25 mouse cellular contexts compared by ENCODE assay signal in genomic region chr4:117049485-117049884, GRCm38 (mm10). TPM values are rescaled to one million over a fixed set of nuclear protein-coding genes. Genes with fewer than 3 reads are reported as not detected.
DNase-seq lines count a peak whose midpoint lies in the region; ATAC-seq and TF ChIP-seq lines count a peak whose summit lies in the region.
"Had no signal": no experiment of that assay in that cellular context is flagged by ENCODE, and none has a peak within 500 bp of the region (broad histone marks: within the 10 kb centered on the region; RNA-seq: fewer than 3 reads in every experiment).

No protein-coding gene starts in this region.

- intact Hi-C loops in gastrocnemius, adult 2 months (cut with DNase I): no loop called here
- intact Hi-C loops in heart, postnatal 10 days (cut with DNase I): no loop called here

- no peaks in the 10 kb centered on the region for H3K9me3 ChIP-seq in heart, embryonic 15.5 days (replicated peaks)
- no peaks in the 10 kb centered on the region for H3K9me3 ChIP-seq in limb, embryonic 15.5 days
- no peaks in the 10 kb centered on the region for H3K9me3 ChIP-seq in limb, embryonic 10.5 days (replicated peaks)
- H3K9me3 ChIP-seq: embryonic facial prominence, embryonic 10.5 days; embryonic facial prominence, embryonic 13.5 days; forebrain, embryonic 12.5 days; forebrain, embryonic 15.5 days; heart, embryonic 13.5 days; hindbrain, embryonic 10.5 days; hindbrain, embryonic 13.5 days; intestine, embryonic 15.5 days had no signal

- H3K27me3 ChIP-seq in heart, embryonic 15.5 days: no peaks in the 10 kb centered on the region
- H3K27me3 ChIP-seq in limb, embryonic 15.5 days: no peaks in the 10 kb centered on the region
- no peaks in the 10 kb centered on the region for H3K27me3 ChIP-seq in limb, embryonic 10.5 days (ENCODE audit: low read depth, poor library complexity, severe bottlenecking)
- H3K27me3 ChIP-seq: embryonic facial prominence, embryonic 13.5 days; forebrain, embryonic 12.5 days; forebrain, embryonic 15.5 days; heart, embryonic 13.5 days; hindbrain, embryonic 13.5 days; intestine, embryonic 15.5 days had no signal

- TF ChIP-seq CTCF in gastrocnemius, adult 2 months (IDR thresholded peaks at IDR 0.05): no peak

- no peak overlapping the region for H3K4me3 ChIP-seq in gastrocnemius, adult 2 months
- H3K4me3 ChIP-seq in heart, embryonic 15.5 days: no peak overlapping the region
- H3K4me3 ChIP-seq in limb, embryonic 15.5 days: no peak overlapping the region
- no peak overlapping the region for H3K4me3 ChIP-seq in limb, embryonic 10.5 days
- H3K4me3 ChIP-seq: embryonic facial prominence, embryonic 10.5 days; embryonic facial prominence, embryonic 13.5 days; erythroblast, embryonic 14.5 days; forebrain, embryonic 12.5 days; forebrain, embryonic 15.5 days; heart, embryonic 13.5 days; hindbrain, embryonic 10.5 days; hindbrain, embryonic 13.5 days; intestine, embryonic 15.5 days had no signal

- no peak overlapping the region for H3K4me2 ChIP-seq in heart, embryonic 15.5 days
- H3K4me2 ChIP-seq in limb, embryonic 15.5 days: no peak overlapping the region
- H3K4me2 ChIP-seq: embryonic facial prominence, embryonic 13.5 days; forebrain, embryonic 12.5 days; forebrain, embryonic 15.5 days; heart, embryonic 13.5 days; hindbrain, embryonic 13.5 days; intestine, embryonic 15.5 days had no signal

- 100% methylated on average over 1 of the region's 1 CpGs for WGBS in heart, embryonic 15.5 days
- WGBS in limb, embryonic 15.5 days: 95% methylated on average over 1 of the region's 1 CpGs
- 95% methylated on average over 1 of the region's 1 CpGs for WGBS in limb, embryonic 10.5 days

- peak overlapping the region; percentile 73; the same call in 1 of the 2 replicates for H3K27ac ChIP-seq in gastrocnemius, adult 2 months
- H3K27ac ChIP-seq in heart, embryonic 15.5 days: 0 out of 2 replicates have a peak overlapping the region, but pooled peaks have one; percentile 37
- peak overlapping the region; percentile 47; the same call in 1 of the 2 replicates for H3K27ac ChIP-seq in limb, embryonic 15.5 days
- no peak overlapping the region for H3K27ac ChIP-seq in limb, embryonic 10.5 days
- H3K27ac ChIP-seq: embryonic facial prominence, embryonic 10.5 days; embryonic facial prominence, embryonic 13.5 days; forebrain, embryonic 12.5 days; forebrain, embryonic 15.5 days; hindbrain, embryonic 10.5 days; hindbrain, embryonic 13.5 days; intestine, embryonic 15.5 days had no signal

- ATAC-seq in heart, embryonic 15.5 days (replicated peaks; ENCODE audit: insufficient number of reproducible peaks, insufficient read depth, low FRiP score, low read depth): no peak
- no peak for ATAC-seq in limb, embryonic 15.5 days (ENCODE audit: insufficient number of reproducible peaks, low FRiP score, low TSS enrichment, low read depth)
- ATAC-seq: activated CD4-positive, CD25-positive, alpha-beta regulatory T cell, adult 4 months; forebrain, embryonic 15.5 days; hindbrain, embryonic 16.5 days; intestine, embryonic 15.5 days had no signal

- 0 out of 2 replicates have a peak, but pooled peaks cover 3% of the 10 kb centered on the region for H3K4me1 ChIP-seq in heart, embryonic 15.5 days (replicated peaks)
- H3K4me1 ChIP-seq in limb, embryonic 15.5 days: peaks cover 3% of the 10 kb centered on the region; the same call in 1 of the 2 replicates
- H3K4me1 ChIP-seq in limb, embryonic 10.5 days: no peaks in the 10 kb centered on the region
- H3K4me1 ChIP-seq: embryonic facial prominence, embryonic 10.5 days; embryonic facial prominence, embryonic 13.5 days; forebrain, embryonic 12.5 days; heart, embryonic 13.5 days; hindbrain, embryonic 10.5 days; intestine, embryonic 15.5 days had no signal

- DNase-seq in gastrocnemius, adult 2 months: no peak
- DNase-seq in gastrocnemius, postnatal 10 days: no peak
- DNase-seq in heart, postnatal 10 days: no peak
- DNase-seq in limb, embryonic 10.5 days (ENCODE audit: low spot score): no peak
- peak; percentile 15 for DNase-seq in lung, postnatal 36 days
- DNase-seq in lung, postnatal 10 days: no peak
- DNase-seq: adrenal gland, postnatal 25 days; cerebellum, adult 11-12 months; cerebellum, adult 8-10 months; cerebellum, postnatal 10 days; cerebellum, postnatal 36 days; embryo, embryonic 11 days had no signal

- H3K36me3 ChIP-seq in heart, embryonic 15.5 days: no peaks in the 10 kb centered on the region
- peaks cover 17% of the 10 kb centered on the region for H3K36me3 ChIP-seq in limb, embryonic 15.5 days
- peaks cover 75% of the 10 kb centered on the region for H3K36me3 ChIP-seq in limb, embryonic 10.5 days
- H3K36me3 ChIP-seq: forebrain, embryonic 15.5 days had no signal

- no peak overlapping the region for H3K9ac ChIP-seq in heart, embryonic 15.5 days
- H3K9ac ChIP-seq in limb, embryonic 15.5 days: no peak overlapping the region
- H3K9ac ChIP-seq: embryonic facial prominence, embryonic 13.5 days; forebrain, embryonic 12.5 days; forebrain, embryonic 15.5 days; heart, embryonic 13.5 days; hindbrain, embryonic 13.5 days; intestine, embryonic 15.5 days had no signal

RNA-seq across cellular contexts. Expression of gene Eif2b3, which starts 30.3 kb away (rescaled TPM):
- total RNA-seq in gastrocnemius, adult 2 months (2021): 10 to 100 TPM; 22.2 to 23.2 TPM
- total RNA-seq in gastrocnemius, postnatal 10 days (2021): 10 to 100 TPM; 23.0 to 24.3 TPM
- polyA plus RNA-seq in heart, embryonic 15.5 days (2015; fragmentation: Nextera tagmentation; extraction: Ambion mirVana): 19.8 and 24.6 TPM in 2 replicates
- total RNA-seq in heart, postnatal 10 days (2021): 10 to 100 TPM; 19.2 to 20.3 TPM
- polyA plus RNA-seq in limb, embryonic 15.5 days (2015; fragmentation: Nextera tagmentation; extraction: Ambion mirVana): 44.3 TPM in 2 replicates
- polyA plus RNA-seq in limb, embryonic 10.5 days (2016; fragmentation: Nextera tagmentation; extraction: Ambion mirVana): 63.3 and 74.0 TPM in 2 replicates

RNA-seq across cellular contexts. Expression of gene Ptch2, which starts 46.4 kb away (rescaled TPM):
- under 1 TPM; 0.22 to 0.54 TPM for total RNA-seq in gastrocnemius, adult 2 months (2021)
- 1 to 10 TPM; 4.8 to 9.6 TPM for total RNA-seq in gastrocnemius, postnatal 10 days (2021)
- polyA plus RNA-seq in heart, embryonic 15.5 days (2015; fragmentation: Nextera tagmentation; extraction: Ambion mirVana): 1.6 and 3.1 TPM in 2 replicates
- 1 to 10 TPM; 3.6 to 4.3 TPM for total RNA-seq in heart, postnatal 10 days (2021)
- 13.7 and 15.8 TPM in 2 replicates for polyA plus RNA-seq in limb, embryonic 15.5 days (2015; fragmentation: Nextera tagmentation; extraction: Ambion mirVana)
- 8.4 and 9.0 TPM in 2 replicates for polyA plus RNA-seq in limb, embryonic 10.5 days (2016; fragmentation: Nextera tagmentation; extraction: Ambion mirVana)
- polyA plus RNA-seq: activated CD4-positive, CD25-positive, alpha-beta regulatory T cell, adult 4 months had no signal

RNA-seq across cellular contexts. Expression of gene Hectd3, which starts 54.4 kb away (rescaled TPM):
- total RNA-seq in gastrocnemius, adult 2 months (2021): 10 to 100 TPM; 13.8 to 15.3 TPM
- total RNA-seq in gastrocnemius, postnatal 10 days (2021): 10 to 100 TPM; 16.6 to 17.3 TPM
- 5.5 and 8.3 TPM in 2 replicates for polyA plus RNA-seq in heart, embryonic 15.5 days (2015; fragmentation: Nextera tagmentation; extraction: Ambion mirVana)
- 10 to 100 TPM; 13.9 to 14.9 TPM for total RNA-seq in heart, postnatal 10 days (2021)
- polyA plus RNA-seq in limb, embryonic 15.5 days (2015; fragmentation: Nextera tagmentation; extraction: Ambion mirVana): 11.2 and 11.5 TPM in 2 replicates
- polyA plus RNA-seq in limb, embryonic 10.5 days (2016; fragmentation: Nextera tagmentation; extraction: Ambion mirVana): 7.9 and 9.6 TPM in 2 replicates

RNA-seq across cellular contexts. Expression of gene Urod, which starts 55.3 kb away (rescaled TPM):
- total RNA-seq in gastrocnemius, adult 2 months (2021): 10 to 100 TPM; 59.1 to 69.1 TPM
- total RNA-seq in gastrocnemius, postnatal 10 days (2021): 10 to 100 TPM; 55.3 to 59.7 TPM
- 82.5 and 92.9 TPM in 2 replicates for polyA plus RNA-seq in heart, embryonic 15.5 days (2015; fragmentation: Nextera tagmentation; extraction: Ambion mirVana)
- 10 to 100 TPM; 92.0 to 98.7 TPM for total RNA-seq in heart, postnatal 10 days (2021)
- polyA plus RNA-seq in limb, embryonic 15.5 days (2015; fragmentation: Nextera tagmentation; extraction: Ambion mirVana): 85.3 and 90.8 TPM in 2 replicates
- polyA plus RNA-seq in limb, embryonic 10.5 days (2016; fragmentation: Nextera tagmentation; extraction: Ambion mirVana): 121 and 129 TPM in 2 replicates
